Mouse (Mus musculus) granulocyte monocyte progenitor cell, adult 5-6 weeks (primary cell): ENCODE measurements around the gene 4930451I11Rik. TPM values are rescaled to one million over a fixed set of nuclear protein-coding genes. Genes with fewer than 3 reads are reported as not detected.

ENCODE experiments used
- ATAC-seq: replicated peaks from 2 replicates; pipeline ENCODE4 v1.8.0; 2016; ENCODE audit warnings: mild to moderate bottlenecking, moderate TSS enrichment, inconsistent platforms; ENCODE audit not compliant: poor library complexity, severe bottlenecking
- total RNA-seq, 2 experiments: library from RNA; stranded (forward) in 1 of 2; stranded (reverse) in 1 of 2; fragments of 200-712, 200-1000 nt in 1 of 2; fragments of >200 nt in 1 of 2; fragmentation: Nextera tagmentation in 1 of 2; gene quantifications; 2 replicates each; pipeline ENCODE4 v1.2.3; 2014 to 2017

4930451I11Rik gene
- total RNA-seq, 2 experiments from 2014 or later: not detected

GRCm38 (mm10) chr7:126843276-126843675 lies 11.8 kb upstream of the 4930451I11Rik start:
- ATAC-seq: no peak

GRCm38 (mm10) chr7:126833294-126833693 lies 1.9 kb upstream of the 4930451I11Rik start:
- ATAC-seq: no peak

- peak; percentile 91 for ATAC-seq
These were observed 678 bp upstream of the 4930451I11Rik start for GRCm38 (mm10) chr7:126832036-126832598.

- ATAC-seq: no peak
These were observed 5.5 kb downstream of the 4930451I11Rik start for GRCm38 (mm10) chr7:126825952-126826351.

GRCm38 (mm10) chr7:126825403-126825802 lies 6.0 kb downstream of the 4930451I11Rik start:
- ATAC-seq: peak; percentile 49

- no peak for ATAC-seq
These were observed 7.5 kb downstream of the 4930451I11Rik start for GRCm38 (mm10) chr7:126823940-126824339.

GRCm38 (mm10) chr7:126823202-126823711 lies 8.2 kb downstream of the 4930451I11Rik start:
- ATAC-seq: no peak

- ATAC-seq: no peak
These were observed 8.7 kb downstream of the 4930451I11Rik start for GRCm38 (mm10) chr7:126822741-126823140.

GRCm38 (mm10) chr7:126821835-126822511 lies 9.5 kb downstream of the 4930451I11Rik start:
- peak; percentile 80 for ATAC-seq

GRCm38 (mm10) chr7:126818818-126819217 lies 12.6 kb downstream of the 4930451I11Rik start:
- no peak for ATAC-seq

GRCm38 (mm10) chr7:126817595-126817994 lies 13.8 kb downstream of the 4930451I11Rik start:
- no peak for ATAC-seq

- ATAC-seq: no peak
These were observed 14.9 kb downstream of the 4930451I11Rik start for GRCm38 (mm10) chr7:126816494-126816893.

GRCm38 (mm10) chr7:126815726-126816222 lies 15.7 kb downstream of the 4930451I11Rik start:
- ATAC-seq: no peak

- ATAC-seq: no peak
These were observed 21.6 kb downstream of the 4930451I11Rik start for GRCm38 (mm10) chr7:126809723-126810369.

GRCm38 (mm10) chr7:126808703-126809455 lies 22.6 kb downstream of the 4930451I11Rik start:
- peak; percentile 92 for ATAC-seq

- no peak for ATAC-seq
These were observed 24.0 kb downstream of the 4930451I11Rik start for GRCm38 (mm10) chr7:126807405-126807804.

- no peak for ATAC-seq
These were observed 24.5 kb downstream of the 4930451I11Rik start for GRCm38 (mm10) chr7:126806956-126807355.

- ATAC-seq: no peak
These were observed 27.7 kb downstream of the 4930451I11Rik start for GRCm38 (mm10) chr7:126803751-126804150.

GRCm38 (mm10) chr7:126803181-126803580 lies 28.3 kb downstream of the 4930451I11Rik start:
- no peak for ATAC-seq

GRCm38 (mm10) chr7:126802134-126802889 lies 29.1 kb downstream of the 4930451I11Rik start:
- ATAC-seq: no peak
